Mouse (Mus musculus): ENCODE measurements around the gene Ppdpf. TPM values are rescaled to one million over a fixed set of nuclear protein-coding genes. Genes with fewer than 3 reads are reported as not detected.

The Ppdpf gene
- polyA plus RNA-seq, 1 experiment: 219 TPM

DNA sequence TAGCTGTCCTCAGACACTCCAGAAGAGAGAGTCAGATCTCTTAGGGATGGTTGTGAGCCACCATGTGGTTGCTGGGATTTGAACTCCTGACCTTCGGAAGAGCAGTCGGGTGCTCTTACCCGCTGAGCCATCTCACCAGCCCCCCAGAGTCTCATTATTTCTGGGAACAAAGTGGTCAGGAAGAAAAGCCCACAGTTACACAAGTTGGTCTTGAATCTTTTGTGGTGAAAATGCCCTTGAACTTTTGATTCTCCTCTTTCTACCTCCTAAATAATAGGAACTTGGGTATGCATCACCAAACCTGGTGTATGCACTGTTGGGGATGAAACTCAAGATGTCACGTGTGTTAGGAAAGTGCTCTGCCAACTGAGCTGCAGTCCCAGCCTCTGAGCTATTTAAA, 4.9 kb downstream of the Ppdpf start:
- no peaks in the 10 kb centered on the region for H3K36me3 ChIP-seq (ENCODE audit: control insufficient read depth, insufficient read depth, low read length)
- no peaks in the 10 kb centered on the region for H3K27me3 ChIP-seq (ENCODE audit: control insufficient read depth, insufficient read depth, low read length)
- TF ChIP-seq POLR2A (IDR thresholded peaks at IDR 0.05; ENCODE audit: control insufficient read depth, extremely low read depth, insufficient read depth, low read length, poor library complexity): no peak
- TF ChIP-seq CTCF (IDR thresholded peaks at IDR 0.05; ENCODE audit: borderline replicate concordance, control insufficient read depth, extremely low read depth, insufficient read depth, low read length, poor library complexity): no peak
- 95% methylated on average over 4 of the region's 4 CpGs for WGBS
- no peak for DNase-seq
- H3K27ac ChIP-seq (ENCODE audit: control insufficient read depth, insufficient read depth, low read length): no peak overlapping the region
- no peak overlapping the region for H3K4me3 ChIP-seq (ENCODE audit: control insufficient read depth, insufficient read depth, low read length)
- H3K4me1 ChIP-seq (replicated peaks; ENCODE audit: control insufficient read depth, insufficient read depth, low read length): peaks cover 14% of the 10 kb centered on the region

GRCm38 (mm10) chr2:181193044-181193443, 6.0 kb downstream of the Ppdpf start:
- TF ChIP-seq POLR2A (IDR thresholded peaks at IDR 0.05; ENCODE audit: control insufficient read depth, extremely low read depth, insufficient read depth, low read length, poor library complexity) (no peak), CTCF (IDR thresholded peaks at IDR 0.05; ENCODE audit: borderline replicate concordance, control insufficient read depth, extremely low read depth, insufficient read depth, low read length, poor library complexity) (no peak)
- DNase-seq: no peak
- Histone ChIP-seq H3K4me3 (ENCODE audit: control insufficient read depth, insufficient read depth, low read length) (no peak overlapping the region), H3K4me1 (replicated peaks; ENCODE audit: control insufficient read depth, insufficient read depth, low read length) (peaks cover 10% of the 10 kb centered on the region), H3K27me3 (ENCODE audit: control insufficient read depth, insufficient read depth, low read length) (no peaks in the 10 kb centered on the region), H3K27ac (ENCODE audit: control insufficient read depth, insufficient read depth, low read length) (no peak overlapping the region), H3K36me3 (ENCODE audit: control insufficient read depth, insufficient read depth, low read length) (no peaks in the 10 kb centered on the region)
- 36% methylated on average over 3 of the region's 3 CpGs for WGBS

GRCm38 (mm10) chr2:181196628-181197300, 9.7 kb downstream of the Ppdpf start:
- Histone ChIP-seq H3K4me1 (replicated peaks; ENCODE audit: control insufficient read depth, insufficient read depth, low read length) (no peaks in the 10 kb centered on the region), H3K27ac (ENCODE audit: control insufficient read depth, insufficient read depth, low read length) (no peak overlapping the region), H3K4me3 (ENCODE audit: control insufficient read depth, insufficient read depth, low read length) (no peak overlapping the region), H3K27me3 (ENCODE audit: control insufficient read depth, insufficient read depth, low read length) (no peaks in the 10 kb centered on the region), H3K36me3 (ENCODE audit: control insufficient read depth, insufficient read depth, low read length) (no peaks in the 10 kb centered on the region)
- WGBS: 95% methylated on average over 4 of the region's 4 CpGs
- DNase-seq: no peak
- TF ChIP-seq CTCF (IDR thresholded peaks at IDR 0.05; ENCODE audit: borderline replicate concordance, control insufficient read depth, extremely low read depth, insufficient read depth, low read length, poor library complexity) (no peak), POLR2A (IDR thresholded peaks at IDR 0.05; ENCODE audit: control insufficient read depth, extremely low read depth, insufficient read depth, low read length, poor library complexity) (no peak)

- 69% methylated on average over 3 of the region's 3 CpGs for WGBS
- no peak overlapping the region for H3K4me3 ChIP-seq (ENCODE audit: control insufficient read depth, insufficient read depth, low read length)
- H3K36me3 ChIP-seq (ENCODE audit: control insufficient read depth, insufficient read depth, low read length): no peaks in the 10 kb centered on the region
- no peak overlapping the region for H3K27ac ChIP-seq (ENCODE audit: control insufficient read depth, insufficient read depth, low read length)
- DNase-seq: no peak
- no peaks in the 10 kb centered on the region for H3K4me1 ChIP-seq (replicated peaks; ENCODE audit: control insufficient read depth, insufficient read depth, low read length)
- TF ChIP-seq POLR2A (IDR thresholded peaks at IDR 0.05; ENCODE audit: control insufficient read depth, extremely low read depth, insufficient read depth, low read length, poor library complexity) (no peak), CTCF (IDR thresholded peaks at IDR 0.05; ENCODE audit: borderline replicate concordance, control insufficient read depth, extremely low read depth, insufficient read depth, low read length, poor library complexity) (no peak)
- H3K27me3 ChIP-seq (ENCODE audit: control insufficient read depth, insufficient read depth, low read length): no peaks in the 10 kb centered on the region
These were observed 14.6 kb downstream of the Ppdpf start for GRCm38 (mm10) chr2:181201606-181202005.

DNA sequence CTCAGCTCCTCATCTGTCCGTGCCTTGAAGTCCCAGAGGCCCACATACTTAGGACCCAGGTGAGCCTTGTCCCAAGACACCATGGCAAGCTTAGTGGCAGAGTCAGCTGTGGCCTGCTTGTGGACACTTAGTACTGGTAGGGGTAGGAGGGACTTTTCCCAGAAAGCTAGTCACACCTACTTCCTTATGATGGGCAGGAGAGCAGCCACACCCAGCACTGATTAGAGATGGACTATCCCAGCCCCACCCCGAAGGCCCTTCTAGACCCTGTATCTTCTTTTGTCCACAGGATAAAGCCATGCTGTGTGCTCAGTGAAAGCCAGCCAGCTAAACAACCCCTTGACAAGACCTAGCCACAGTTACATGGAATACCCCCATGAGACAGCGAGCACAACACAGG, 15.4 kb downstream of the Ppdpf start, which contains the start of gene Ptk6:
Gene Ptk6, minus strand, starts transcription at position 368 of the 400 bp plus-strand sequence.
- no peak for DNase-seq
- TF ChIP-seq CTCF (IDR thresholded peaks at IDR 0.05; ENCODE audit: borderline replicate concordance, control insufficient read depth, extremely low read depth, insufficient read depth, low read length, poor library complexity) (no peak), POLR2A (IDR thresholded peaks at IDR 0.05; ENCODE audit: control insufficient read depth, extremely low read depth, insufficient read depth, low read length, poor library complexity) (no peak)
- 95% methylated on average over 3 of the region's 3 CpGs for WGBS
- H3K4me1 ChIP-seq (replicated peaks; ENCODE audit: control insufficient read depth, insufficient read depth, low read length): no peaks in the 10 kb centered on the region
- no peaks in the 10 kb centered on the region for H3K36me3 ChIP-seq (ENCODE audit: control insufficient read depth, insufficient read depth, low read length)
- H3K27me3 ChIP-seq (ENCODE audit: control insufficient read depth, insufficient read depth, low read length): no peaks in the 10 kb centered on the region
- no peak within 1 kb of the TSS for H3K4me3 ChIP-seq (ENCODE audit: control insufficient read depth, insufficient read depth, low read length)
- H3K27ac ChIP-seq (ENCODE audit: control insufficient read depth, insufficient read depth, low read length): no peak within 1 kb of the TSS

GRCm38 (mm10) chr2:181202886-181203285, 15.8 kb downstream of the Ppdpf start:
- Histone ChIP-seq H3K27ac (ENCODE audit: control insufficient read depth, insufficient read depth, low read length) (no peak overlapping the region), H3K4me3 (ENCODE audit: control insufficient read depth, insufficient read depth, low read length) (no peak overlapping the region), H3K36me3 (ENCODE audit: control insufficient read depth, insufficient read depth, low read length) (no peaks in the 10 kb centered on the region), H3K4me1 (replicated peaks; ENCODE audit: control insufficient read depth, insufficient read depth, low read length) (no peaks in the 10 kb centered on the region), H3K27me3 (ENCODE audit: control insufficient read depth, insufficient read depth, low read length) (no peaks in the 10 kb centered on the region)
- no peak for TF ChIP-seq CTCF (IDR thresholded peaks at IDR 0.05; ENCODE audit: borderline replicate concordance, control insufficient read depth, extremely low read depth, insufficient read depth, low read length, poor library complexity)
- DNase-seq: no peak
- WGBS: 91% methylated on average over 6 of the region's 6 CpGs

- H3K4me1 ChIP-seq (replicated peaks; ENCODE audit: control insufficient read depth, insufficient read depth, low read length): no peaks in the 10 kb centered on the region
- no peaks in the 10 kb centered on the region for H3K36me3 ChIP-seq (ENCODE audit: control insufficient read depth, insufficient read depth, low read length)
- H3K27ac ChIP-seq (ENCODE audit: control insufficient read depth, insufficient read depth, low read length): no peak overlapping the region
- WGBS: 93% methylated on average over 5 of the region's 5 CpGs
- no peak overlapping the region for H3K4me3 ChIP-seq (ENCODE audit: control insufficient read depth, insufficient read depth, low read length)
- H3K27me3 ChIP-seq (ENCODE audit: control insufficient read depth, insufficient read depth, low read length): no peaks in the 10 kb centered on the region
- DNase-seq: no peak
- TF ChIP-seq POLR2A (IDR thresholded peaks at IDR 0.05; ENCODE audit: control insufficient read depth, extremely low read depth, insufficient read depth, low read length, poor library complexity): no peak
- TF ChIP-seq CTCF (IDR thresholded peaks at IDR 0.05; ENCODE audit: borderline replicate concordance, control insufficient read depth, extremely low read depth, insufficient read depth, low read length, poor library complexity): no peak
These were observed 18.6 kb downstream of the Ppdpf start for GRCm38 (mm10) chr2:181205678-181206077.
